Mouse (Mus musculus): ENCODE results near the gene Rbp1.

The Rbp1 gene

DNA sequence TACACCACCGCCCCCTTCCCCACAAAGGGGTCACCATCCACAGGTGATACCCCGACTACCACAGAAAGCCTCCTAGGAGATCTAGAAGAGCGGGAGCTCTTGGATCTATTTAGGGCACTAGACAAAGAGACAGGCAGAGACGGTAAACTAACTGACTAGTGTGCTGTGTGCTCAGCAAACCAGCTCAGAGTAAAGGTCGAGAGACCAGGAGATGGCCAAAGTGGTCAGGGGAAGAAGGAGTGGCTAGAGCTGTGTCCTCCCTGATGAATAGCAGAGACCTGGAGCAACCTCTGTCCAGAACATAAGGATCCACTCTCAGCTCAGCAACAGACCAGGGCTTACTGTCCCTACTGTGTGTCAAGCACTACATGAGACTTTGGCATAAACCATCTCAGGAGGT is at the start of gene Rbp1:
Gene Rbp1 (plus strand): TSS at position 306 of the 400 bp plus-strand sequence.
- no peak for DNase-seq (ENCODE audit: low read depth, low spot score)

DNA sequence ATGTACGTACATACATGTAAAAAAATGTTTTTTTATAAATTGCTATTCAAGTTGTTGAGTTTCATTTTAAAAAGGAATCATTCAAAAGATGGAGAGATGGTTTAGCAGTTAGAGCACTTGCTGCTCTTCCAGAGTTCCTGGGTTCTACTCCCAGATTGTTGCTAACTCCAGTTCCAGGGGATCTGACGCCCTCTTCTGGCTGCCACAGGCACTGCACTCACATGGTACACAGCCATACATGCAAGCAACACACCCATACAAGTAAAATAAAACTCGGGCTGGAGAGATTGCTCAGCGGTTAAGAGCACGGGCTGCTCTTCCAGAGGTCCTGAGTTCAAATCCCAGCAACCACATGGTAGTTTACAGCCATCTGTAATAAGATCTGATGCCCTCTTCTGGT is 49.4 kb upstream of the Rbp1 start:
- DNase-seq (ENCODE audit: low read depth, low spot score) = no peak

GRCm38 (mm10) chr9:98374897-98375296 is 47.9 kb upstream of the Rbp1 start:
- no peak for DNase-seq (ENCODE audit: low read depth, low spot score)

- no peak for DNase-seq (ENCODE audit: low read depth, low spot score)
Measured at GRCm38 (mm10) chr9:98375329-98376170, 47.2 kb upstream of the Rbp1 start.

GRCm38 (mm10) chr9:98379736-98380135 is 43.0 kb upstream of the Rbp1 start:
- DNase-seq (ENCODE audit: low read depth, low spot score) = no peak

DNA sequence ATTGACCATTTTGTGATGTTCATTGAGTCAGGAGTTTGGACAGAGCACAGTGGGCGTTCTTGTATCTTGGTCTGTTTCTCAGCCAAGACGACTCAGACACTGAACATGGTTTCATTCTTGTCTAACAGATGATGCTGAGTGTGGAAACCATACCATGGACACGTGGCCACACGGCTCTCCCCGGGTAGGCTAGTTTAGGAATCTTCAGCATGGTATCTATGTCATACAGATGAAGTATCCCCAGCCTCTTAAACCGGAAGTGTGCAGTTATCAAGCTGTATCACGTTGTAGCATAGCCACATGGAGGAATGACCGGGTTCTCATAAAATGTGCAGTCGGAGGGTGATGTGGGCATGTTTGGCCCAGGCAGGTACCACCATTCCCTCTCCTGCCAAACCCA is 42.2 kb upstream of the Rbp1 start:
- no peak for DNase-seq (ENCODE audit: low read depth, low spot score)

DNA sequence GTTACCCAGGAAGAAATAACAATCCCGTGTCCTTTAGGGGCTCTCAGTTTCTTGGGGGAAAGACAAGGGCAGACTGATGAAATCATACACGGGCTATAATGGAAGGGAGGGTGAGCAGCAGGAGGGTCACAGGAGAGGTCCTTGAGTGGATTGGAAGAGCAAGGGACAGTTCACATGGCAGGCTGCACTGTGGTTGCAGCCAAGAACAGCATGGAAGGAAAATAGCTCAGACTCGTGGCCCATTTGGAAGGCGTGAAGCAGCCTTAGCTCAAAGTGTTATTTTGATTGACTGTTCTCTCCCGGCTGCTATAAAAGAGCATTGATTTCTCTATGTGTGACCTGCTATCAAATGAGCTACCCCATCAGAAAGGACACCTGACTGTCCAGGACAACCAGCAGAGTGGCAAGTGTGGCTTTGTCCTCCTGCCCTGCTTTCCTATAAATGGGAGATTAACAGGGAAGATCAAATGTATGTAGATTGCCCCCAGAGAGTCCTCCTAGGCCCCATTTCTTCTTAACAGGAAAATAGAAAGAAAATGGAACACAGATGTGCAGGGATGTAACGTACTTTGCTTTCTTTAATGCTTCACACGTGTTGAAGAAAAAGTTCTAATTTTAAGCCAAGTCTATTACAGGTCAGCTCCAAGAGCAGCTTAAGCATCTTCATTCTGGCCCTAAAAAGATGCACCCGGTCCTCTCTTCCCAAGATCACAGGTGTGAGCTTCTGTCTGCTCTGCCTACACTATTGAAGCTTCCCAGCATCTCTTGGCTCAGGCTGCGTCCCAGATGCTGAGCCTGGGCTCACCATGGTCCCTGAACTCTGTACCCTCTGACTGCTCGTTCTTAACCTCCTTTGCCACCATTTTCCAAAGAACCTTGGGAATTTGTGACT is 34.8 kb upstream of the Rbp1 start:
- DNase-seq (ENCODE audit: low read depth, low spot score) = peak; percentile 35

DNA sequence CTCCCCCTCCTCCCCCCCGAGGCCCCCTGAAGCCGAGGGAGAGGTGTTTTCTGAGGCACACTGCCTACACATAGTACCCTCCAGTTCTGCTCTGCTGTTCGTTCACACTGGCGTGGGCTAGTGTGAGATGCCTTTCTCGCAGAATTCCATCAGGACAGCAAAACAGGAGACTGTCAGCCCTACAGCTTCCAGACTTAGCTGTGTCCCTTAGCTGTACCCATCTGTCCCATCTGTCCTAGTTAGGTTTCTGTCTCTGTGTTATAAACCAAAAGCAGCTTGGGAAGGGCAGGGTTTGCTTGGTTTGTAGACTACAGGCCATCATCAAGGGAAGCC is 34.2 kb upstream of the Rbp1 start:
- DNase-seq (ENCODE audit: low read depth, low spot score) = no peak

- no peak for DNase-seq (ENCODE audit: low read depth, low spot score)
Measured at GRCm38 (mm10) chr9:98393496-98393895, 29.3 kb upstream of the Rbp1 start.

DNA sequence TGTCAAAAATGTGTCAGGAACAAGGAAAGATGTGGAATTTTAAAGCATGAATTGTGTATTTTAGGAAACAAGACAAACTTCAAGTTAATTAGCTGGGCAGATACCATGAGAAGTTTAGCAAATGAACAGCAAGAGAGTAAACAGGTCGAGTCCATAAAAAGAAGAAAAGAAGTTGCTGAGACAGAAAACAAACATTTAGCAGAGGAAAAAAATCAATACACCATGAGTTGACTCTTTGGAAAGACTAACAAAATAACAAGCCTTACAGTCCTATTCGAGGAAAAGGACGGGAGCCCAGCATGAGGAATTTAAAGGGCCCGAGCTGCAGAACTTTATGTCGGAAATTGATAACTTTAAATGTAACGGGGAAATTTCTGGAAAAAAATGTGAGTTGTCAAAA is 25.6 kb upstream of the Rbp1 start:
- no peak for DNase-seq (ENCODE audit: low read depth, low spot score)

DNA sequence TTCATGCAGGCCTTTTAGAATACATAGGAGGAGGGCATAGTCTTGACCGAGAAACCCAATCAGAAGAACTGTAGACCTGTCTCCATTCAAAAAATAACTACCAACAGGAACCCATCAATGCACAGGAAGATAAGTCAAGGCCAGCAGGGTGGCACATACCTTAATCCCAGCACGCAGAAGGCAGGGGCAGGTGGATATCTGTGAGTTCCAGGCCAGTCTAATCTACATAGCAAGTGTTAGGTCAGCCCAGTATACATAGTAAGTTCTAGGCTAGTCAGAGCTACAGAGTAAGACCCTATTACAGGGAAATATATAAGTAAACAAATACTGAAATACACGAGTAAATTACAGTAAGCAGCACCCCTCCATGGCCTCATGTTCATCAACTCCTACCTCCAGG is 24.9 kb upstream of the Rbp1 start:
- DNase-seq (ENCODE audit: low read depth, low spot score) = no peak

- DNase-seq (ENCODE audit: low read depth, low spot score) = no peak
Measured at GRCm38 (mm10) chr9:98400185-98400894, 22.4 kb upstream of the Rbp1 start.

- DNase-seq (ENCODE audit: low read depth, low spot score) = no peak
Measured at GRCm38 (mm10) chr9:98401611-98402010, 21.1 kb upstream of the Rbp1 start.

DNA sequence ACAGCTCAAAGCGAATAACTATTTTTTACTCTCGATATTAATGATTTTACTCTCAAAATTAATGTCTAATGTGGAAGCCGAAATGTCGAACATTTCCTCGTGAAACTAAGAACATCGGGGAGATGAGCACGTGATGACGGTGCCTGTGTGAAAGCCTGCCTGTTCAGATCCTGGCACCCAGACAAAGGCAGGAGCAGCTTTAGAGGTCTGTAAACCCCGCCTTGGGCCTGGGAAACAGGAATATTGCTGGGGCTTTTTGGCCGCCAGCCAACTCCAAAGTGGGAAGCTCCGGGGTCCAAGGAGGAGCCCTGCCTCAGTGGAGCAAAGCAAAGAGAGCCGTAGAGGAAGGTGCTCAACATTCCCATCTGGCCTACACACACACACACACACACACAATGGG is 15.0 kb upstream of the Rbp1 start:
- DNase-seq (ENCODE audit: low read depth, low spot score) = no peak

GRCm38 (mm10) chr9:98409137-98409536 is 13.6 kb upstream of the Rbp1 start:
- no peak for DNase-seq (ENCODE audit: low read depth, low spot score)

DNA sequence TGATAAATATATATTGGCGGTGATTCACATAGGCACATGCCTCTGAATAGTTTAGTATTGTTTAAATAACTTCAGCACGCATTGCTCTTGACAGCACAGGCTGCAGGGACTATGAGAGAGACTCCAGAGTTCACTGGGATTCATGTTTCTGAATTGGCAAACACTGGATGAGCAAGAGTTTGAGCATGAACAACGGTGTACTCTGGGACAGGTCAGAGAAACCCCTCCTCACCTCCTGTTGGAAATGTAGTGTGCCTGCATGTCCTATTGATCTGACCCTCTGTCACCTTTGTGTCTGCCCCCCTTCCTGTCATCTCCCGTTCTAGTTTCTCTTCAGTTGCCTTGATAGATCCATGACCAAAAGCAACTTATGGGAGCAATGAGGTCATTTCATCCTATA is 7.3 kb upstream of the Rbp1 start:
- no peak for DNase-seq (ENCODE audit: low read depth, low spot score)

DNA sequence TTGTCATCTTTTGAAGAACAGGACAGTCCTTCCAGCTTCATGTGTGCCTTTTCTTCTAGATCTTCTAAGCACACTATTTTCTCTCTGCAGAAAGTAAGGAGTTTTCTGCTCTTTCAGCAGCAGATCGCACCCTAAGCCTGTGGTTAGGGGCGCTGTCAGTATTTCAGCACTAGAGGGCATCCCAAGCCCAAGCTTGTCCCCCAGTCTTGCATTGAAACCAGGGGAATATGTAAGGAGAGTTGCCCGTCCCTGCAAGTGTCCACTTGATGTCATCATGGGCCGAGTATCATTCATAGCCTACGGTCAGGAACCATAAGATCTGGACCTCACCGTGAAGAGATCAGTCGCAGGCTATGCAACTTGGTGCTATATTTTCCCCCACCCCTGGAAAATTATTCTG is 4.8 kb upstream of the Rbp1 start:
- DNase-seq (ENCODE audit: low read depth, low spot score) = no peak

DNA sequence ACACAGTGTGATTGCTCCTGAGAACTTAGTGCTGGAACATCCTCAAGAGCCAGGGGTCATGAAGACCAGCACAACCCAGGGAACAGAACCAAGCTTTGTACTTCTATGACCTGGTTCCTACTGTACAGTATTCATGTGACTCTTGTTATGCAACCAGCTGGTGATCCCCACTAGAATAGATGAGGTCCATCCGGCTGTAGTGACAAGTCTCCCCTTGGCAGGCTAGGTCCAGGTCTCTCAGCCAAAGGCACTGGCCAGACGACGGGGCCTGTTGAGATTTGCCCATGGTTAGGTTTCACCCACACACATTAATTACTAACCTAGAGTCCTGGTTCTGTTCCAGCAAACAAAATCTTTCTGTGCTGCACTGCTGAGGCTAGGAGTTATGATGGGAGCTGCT is 4.4 kb upstream of the Rbp1 start:
- DNase-seq (ENCODE audit: low read depth, low spot score) = no peak

DNA sequence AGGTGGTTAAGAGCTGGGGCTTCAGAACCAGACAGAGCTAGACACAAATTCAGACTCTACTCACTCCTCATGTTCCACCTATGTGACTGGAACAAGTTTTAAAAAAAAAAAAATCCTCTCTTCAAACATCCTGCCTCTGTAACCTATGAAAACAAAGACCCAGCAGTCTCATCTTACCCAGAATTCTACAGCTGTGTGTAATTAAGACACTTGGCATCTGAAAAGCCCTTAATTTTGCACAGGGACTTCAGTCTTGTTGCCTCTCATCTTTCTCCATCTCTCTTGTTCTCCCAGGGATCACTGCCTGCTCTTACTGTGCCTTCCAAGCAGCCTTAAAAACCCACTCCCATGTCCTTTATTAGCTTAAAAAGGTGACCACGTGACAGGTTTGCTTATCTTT is 2.1 kb upstream of the Rbp1 start:
- DNase-seq (ENCODE audit: low read depth, low spot score) = no peak

GRCm38 (mm10) chr9:98421903-98422302 is 858 bp upstream of the Rbp1 start:
- DNase-seq (ENCODE audit: low read depth, low spot score) = no peak

DNA sequence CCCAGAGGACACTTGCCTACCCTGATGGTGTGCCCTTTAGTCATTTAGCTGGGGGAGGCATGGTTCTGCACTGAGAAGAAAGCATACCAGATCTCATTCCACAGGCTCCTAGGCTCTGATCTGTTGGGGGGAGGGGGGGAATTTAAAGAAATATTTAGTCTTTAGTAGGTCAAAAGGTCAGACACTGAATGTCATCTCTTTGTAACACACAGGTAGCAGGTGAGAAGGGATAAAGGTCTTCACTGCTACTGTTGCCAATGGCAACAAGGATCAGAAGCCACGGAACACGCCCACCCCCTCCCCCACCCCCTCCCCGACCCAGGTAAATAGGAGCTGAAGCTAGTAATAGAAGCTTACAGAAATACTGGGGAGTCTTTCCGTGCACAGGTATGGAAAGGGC is 930 bp downstream of the Rbp1 start:
- no peak for DNase-seq (ENCODE audit: low read depth, low spot score)

- DNase-seq (ENCODE audit: low read depth, low spot score) = no peak
Measured at GRCm38 (mm10) chr9:98424291-98424690, 1.5 kb downstream of the Rbp1 start.

Measured in skeletal muscle tissue, adult 2 months (tissue).